Mouse (Mus musculus): ENCODE measurements around the gene Sarnp. TPM values are rescaled to one million over a fixed set of nuclear protein-coding genes. Genes with fewer than 3 reads are reported as not detected.

Sarnp gene
- total and polyA plus RNA-seq, 3 experiments = 1.5 to 55.8 (median 52.7) TPM

DNA sequence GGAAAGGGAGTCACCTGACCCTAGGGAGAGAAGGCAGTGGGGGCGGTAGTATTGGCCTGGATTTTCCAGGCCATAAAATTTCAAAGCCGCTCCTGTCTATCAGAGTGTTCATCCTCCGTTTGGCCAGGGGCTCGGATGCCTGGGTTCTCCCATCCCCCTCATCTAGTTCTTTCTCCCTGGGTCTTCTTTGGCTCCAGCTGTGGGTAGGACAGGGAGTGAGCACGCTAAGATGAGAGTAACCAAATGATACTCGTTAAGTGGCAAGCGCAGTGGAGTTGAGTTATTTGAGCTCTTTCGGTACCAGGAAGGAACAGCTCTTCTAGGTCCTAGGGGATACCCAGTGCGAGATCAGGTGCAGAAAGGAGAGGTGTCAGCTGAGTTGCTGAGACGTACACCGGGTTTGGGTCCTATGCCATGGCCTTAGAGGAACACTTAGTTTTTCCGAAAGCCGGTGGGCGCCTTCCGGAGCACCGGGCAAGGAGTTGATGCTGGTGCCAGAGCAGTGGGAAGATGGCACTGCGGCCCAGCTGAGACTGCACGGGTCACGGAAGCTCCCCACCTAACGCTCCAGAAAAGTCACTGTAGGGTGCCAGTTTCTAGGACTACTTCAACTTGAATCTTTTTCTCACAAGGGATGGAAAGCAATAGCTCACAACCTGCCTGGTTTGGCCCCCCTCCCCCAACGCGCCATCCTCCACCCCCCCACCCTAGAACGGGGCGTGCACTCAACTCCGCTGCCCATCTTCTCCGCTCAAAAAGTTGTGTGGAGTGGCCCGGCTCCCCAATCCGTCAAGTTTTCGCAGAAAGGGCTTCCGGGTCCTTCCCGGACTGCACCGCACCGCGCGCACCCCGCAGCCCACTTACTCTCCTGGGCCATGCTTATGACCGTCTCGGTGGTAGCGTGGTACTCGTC, 73.5 kb downstream of the Sarnp start:
- no peak for DNase-seq

DNA sequence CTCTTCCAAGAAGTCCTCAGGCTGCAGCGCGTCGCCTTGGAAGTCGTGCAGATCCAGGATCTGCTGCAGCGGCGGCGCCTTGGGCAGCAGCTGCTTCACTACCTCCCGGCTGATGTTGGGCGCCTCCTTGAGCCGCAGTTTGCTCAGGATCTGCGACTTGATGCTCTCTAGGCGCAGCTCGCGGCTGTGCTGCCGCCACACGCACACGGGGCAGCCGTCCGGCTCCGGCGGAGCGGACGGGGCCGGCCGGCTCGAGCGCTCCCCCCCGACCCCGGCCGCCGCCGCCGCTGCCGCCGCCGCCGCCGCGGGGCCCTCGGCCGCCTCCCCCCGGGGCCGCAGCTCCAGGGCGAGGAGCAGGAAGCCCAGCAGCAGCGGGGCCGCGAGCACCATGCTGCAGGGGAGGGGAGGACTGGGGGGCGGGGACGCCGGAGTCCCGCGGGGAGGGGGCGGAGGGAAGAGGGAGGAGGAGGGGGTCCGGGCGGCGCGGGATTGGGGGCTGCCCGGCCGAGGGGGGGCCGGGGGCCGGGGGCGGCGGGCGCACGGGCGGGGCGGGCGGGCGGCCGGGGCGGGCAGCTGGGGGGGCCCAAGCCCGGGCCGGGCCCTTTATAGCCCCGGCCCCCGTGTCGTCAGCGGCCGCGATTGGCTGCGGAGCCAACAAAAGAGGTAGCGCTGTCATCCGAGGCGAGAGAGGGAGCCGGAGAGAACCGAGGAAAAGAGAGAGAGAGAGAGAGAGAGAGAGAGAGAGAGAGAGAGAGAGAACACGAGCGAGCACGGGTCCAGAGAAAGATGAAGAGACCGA, 74.4 kb downstream of the Sarnp start, which contains the start of gene Gdf11:
Gene Gdf11 (minus strand): TSS at position 423 of the 799 bp plus-strand sequence.
- peak; percentile 56 for DNase-seq

DNA sequence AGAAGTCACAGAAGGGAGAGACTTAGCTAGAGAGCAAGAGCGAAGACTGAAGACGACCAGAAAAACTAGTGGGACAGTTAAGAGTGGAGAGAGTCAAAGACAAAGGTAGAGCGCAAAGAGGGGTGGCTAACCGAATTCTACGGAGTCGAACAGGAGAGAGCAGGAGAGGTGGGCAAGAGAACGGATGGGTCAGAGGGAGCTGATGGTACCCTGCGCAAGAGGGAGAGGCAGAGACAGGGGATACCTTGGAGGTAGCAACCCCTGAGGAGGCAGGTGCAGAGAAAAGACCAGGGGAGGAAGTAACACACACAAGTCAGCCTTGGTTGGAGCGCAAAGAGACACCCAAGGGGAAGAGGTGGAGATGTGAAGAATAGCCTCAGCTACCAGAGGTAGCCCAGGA, 75.1 kb downstream of the Sarnp start:
- DNase-seq = no peak

- peak; percentile 72 for DNase-seq
Measured at GRCm38 (mm10) chr10:128895437-128895836, 78.3 kb downstream of the Sarnp start.

- peak; percentile 19 for DNase-seq
Measured at GRCm38 (mm10) chr10:128895952-128896693, 79.0 kb downstream of the Sarnp start.

GRCm38 (mm10) chr10:128896807-128897206, 79.7 kb downstream of the Sarnp start:
- DNase-seq = no peak

- no peak for DNase-seq
Measured at GRCm38 (mm10) chr10:128897501-128897900, 80.4 kb downstream of the Sarnp start.

GRCm38 (mm10) chr10:128899759-128900490, 82.8 kb downstream of the Sarnp start:
- no peak for DNase-seq

DNA sequence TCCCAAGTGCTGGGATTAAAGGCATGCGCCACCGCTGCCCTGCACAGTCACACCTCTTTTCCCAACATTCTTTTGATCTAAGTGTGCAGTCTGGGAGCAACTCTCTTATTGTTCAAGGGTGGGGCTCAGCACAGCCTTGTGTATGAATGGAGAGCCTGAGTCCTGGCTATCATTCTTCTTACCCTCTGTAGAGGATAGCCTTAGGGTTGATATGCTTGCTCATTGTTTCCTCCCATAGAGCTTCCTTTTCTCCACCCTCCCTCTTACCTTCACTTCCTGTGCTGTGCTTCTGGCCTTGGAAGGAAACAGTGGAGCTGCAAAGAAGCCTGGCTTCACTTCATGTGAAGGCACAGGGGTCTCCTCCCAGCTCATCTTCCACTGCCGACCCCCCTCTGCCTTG, 83.6 kb downstream of the Sarnp start, which contains the start of gene Cd63:
Gene Cd63 (plus strand): TSS at position 292 of the 400 bp plus-strand sequence.
- DNase-seq = no peak

DNA sequence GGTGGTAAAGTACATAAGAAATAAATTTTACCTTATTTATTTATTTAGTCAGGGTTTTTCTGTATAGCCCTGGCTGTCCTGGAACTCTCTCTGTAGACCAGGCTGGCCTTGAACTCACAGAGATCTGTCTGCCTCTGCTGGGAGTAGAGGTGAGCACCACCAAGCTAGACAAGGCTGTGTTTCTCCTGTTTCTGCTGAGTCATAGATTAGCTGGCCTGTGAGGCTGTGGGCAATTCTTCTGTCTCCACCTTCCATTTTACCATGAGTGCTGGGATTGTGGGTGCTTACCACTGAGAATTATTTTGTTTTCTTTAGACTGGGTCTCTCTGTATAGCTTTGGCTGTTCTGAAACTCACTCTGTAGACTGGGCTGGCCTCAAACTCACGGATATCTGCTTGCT, 84.3 kb downstream of the Sarnp start:
- DNase-seq = no peak

DNA sequence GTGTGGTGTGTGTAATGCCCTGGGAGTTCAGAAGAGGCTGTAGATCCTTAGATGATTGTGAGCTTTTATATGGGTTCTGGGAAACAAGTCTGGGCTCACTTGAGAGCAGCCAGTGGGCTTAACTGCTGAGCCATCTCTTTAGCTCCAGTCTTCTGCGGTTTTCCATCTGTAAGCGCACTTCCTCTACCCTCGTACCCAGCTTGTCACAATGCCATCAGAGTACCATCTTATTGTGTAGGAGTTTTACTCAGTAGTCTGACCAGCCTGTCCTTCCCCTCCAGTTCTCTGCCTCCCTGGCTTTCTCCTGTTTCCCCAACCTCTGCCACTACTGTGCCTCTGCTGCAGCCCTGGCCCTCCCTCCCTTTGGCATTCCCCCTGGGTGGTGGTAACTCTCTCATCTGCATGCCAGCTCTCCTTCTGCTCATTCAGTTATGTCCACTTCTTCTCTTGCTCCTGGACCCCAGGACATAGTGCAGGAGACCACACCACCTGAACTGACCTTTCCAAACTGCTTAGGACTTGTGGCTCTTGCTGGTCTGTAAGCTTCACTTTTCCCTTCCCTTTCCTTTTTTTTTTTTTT, 85.4 kb downstream of the Sarnp start:
- DNase-seq = no peak

GRCm38 (mm10) chr10:128904812-128905211, 87.7 kb downstream of the Sarnp start:
- no peak for DNase-seq

DNA sequence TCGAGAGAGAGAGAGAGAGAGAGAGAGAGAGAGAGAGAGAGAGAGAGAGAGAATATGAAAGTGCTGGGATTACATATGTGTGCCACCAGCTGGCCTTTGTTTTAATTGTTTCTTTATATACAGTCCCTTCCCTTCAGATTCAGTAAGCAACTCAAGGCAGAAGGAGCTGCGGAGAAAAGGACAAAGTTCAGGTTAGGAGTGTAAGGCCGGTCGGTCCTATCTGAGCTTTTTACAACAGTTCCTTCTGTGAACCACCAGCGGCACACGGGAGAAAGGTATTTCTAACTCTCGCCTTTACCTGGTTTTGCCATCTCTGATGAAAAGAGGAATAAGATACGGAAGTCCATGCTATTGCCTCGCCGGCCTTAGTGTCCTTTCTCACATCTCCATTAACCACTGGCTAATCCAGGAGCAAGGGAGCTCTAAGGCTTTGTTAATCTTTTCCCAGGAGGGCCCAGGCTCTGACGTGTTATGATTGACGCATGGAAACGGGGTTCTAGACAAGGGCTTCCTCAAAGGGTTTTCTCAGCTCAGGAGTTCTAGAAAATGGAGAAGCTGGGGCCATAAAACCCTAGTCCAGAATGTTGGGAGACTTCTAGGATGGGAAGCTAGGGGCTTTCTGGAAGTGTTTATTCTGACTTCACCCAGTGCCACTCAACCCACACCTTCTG, 91.8 kb downstream of the Sarnp start:
- DNase-seq = no peak

DNA sequence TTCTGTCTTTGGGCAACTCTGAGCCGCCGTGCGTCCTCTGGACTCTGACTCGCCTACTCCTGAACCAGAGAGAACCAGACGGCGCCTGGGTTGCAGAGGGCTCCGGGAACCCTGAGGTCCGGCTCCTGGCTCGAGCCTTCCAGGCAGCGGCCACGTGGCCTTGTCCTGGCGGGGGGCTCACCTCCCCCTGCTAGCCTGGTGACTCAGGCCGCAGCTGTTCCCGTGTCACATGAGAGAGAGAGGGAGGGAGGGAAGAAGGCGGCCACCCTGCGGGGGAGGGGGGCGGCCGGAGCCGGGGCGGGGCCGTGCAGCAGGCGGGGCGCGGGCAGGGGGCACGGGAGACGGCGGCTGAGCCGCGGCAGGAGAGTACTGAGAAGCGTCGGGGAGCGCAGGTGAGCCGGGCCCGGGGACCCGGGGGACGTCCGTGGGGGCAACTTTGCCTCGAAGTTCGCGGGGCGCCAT, 92.5 kb downstream of the Sarnp start:
- peak; percentile 94 for DNase-seq

DNA sequence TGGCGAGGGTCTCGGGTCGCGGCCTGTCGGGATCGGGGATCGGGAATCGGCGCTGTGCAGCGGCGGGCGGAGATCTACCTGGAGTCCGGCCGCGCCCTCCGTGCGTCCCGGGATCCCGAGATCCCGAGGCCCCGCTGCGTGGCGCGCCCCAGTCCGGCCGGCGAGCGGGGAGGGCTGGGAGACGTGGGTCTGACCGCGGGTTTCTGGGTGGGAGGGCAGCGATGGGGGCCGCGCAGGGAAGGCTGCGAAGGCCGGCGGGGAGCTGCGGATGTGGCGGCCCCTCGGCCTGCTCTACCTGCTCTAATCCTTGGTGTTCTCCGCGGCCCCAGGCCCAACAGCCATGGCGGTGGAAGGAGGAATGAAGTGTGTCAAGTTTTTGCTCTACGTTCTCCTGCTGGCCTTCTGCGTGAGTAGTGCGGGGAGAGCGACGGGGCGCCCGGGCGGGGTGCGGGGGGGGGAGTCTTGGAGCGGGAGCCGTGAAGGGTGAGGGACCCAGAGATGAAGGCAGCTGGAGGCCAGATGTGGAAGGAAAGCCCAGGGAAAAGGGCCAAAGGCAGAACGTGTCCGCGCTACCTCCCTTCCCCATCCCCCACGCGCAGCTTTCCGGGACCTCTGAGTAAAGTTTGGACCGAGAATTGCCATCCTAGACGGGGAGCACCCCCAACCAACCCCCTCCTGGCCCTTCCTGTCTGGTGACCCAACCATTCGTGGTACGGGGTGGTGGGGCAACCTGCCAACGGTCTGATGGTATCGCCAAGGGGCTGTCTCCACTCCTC, 93.1 kb downstream of the Sarnp start:
- peak; percentile 70 for DNase-seq

DNA sequence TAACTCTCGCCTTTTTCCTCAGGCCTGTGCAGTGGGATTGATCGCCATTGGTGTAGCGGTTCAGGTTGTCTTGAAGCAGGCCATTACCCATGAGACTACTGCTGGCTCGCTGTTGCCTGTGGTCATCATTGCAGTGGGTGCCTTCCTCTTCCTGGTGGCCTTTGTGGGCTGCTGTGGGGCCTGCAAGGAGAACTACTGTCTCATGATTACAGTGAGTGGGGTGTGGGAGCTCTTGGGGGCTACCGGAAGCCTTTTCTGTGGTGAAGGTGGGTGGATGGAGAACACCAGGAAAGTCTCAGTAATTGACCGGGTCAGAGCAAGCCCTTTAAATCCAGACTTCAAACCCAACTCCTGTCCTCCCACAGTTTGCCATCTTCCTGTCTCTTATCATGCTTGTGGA, 94.3 kb downstream of the Sarnp start:
- DNase-seq = no peak

DNA sequence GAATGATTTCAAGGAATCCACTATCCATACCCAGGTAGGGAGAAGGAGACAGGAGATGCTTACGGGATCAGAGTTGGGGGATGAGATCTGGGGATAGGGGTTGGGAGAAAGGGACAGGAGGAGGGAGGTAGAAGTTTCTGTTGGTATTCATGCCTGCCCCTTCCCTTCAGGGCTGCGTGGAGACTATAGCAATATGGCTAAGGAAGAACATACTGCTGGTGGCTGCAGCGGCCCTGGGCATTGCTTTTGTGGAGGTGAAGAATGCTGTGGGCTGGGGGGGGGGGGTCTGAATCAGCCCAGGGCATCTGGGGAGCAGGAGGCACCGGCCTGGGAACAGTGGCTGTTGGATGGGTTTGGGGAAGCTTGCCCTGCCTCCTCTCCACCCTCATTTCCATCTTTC, 95.1 kb downstream of the Sarnp start:
- DNase-seq = no peak

GRCm38 (mm10) chr10:128912791-128913190, 95.7 kb downstream of the Sarnp start:
- no peak for DNase-seq

DNA sequence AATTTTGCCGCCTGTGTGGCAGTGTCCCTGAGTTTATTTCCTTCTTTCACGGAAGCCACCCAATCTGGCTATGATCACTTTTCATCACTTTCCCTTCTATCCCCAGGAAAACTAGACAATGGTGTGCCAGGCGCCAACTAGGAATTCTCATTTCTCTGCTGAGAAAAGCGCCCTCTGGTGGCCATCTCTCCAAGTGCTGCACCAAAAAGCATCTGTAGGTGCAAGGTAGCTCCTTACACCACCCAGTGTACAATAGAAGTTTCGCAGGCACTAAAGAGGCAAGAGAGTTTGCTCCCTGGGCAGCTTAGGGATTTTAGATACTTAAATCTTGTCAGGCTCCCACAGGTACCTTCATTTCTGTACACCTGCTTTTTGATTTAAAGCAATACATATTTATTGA, 96.1 kb downstream of the Sarnp start:
- DNase-seq = peak; percentile 87

DNA sequence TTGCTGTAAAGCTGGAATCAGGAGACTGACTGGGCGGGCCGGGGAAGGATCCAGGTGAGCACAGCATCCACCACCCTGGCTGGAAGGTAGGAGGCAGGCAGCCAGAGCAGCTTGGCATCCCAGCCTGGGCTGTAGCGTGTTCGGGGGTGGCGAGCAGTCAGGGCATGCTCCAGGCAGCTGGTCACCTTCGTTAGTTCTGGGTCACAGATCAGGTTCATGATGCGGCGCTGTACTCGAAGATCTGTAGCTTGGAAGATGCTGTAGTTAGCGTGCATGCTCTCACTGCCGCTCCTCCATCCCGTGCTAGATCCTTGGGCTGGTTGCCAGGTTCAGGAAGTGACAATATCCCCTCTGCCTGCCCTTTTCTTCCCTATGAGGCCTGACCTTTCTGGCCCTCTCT, 96.6 kb downstream of the Sarnp start:
- peak; percentile 19 for DNase-seq
